Mouse (Mus musculus) heart, embryonic 14.5 days (tissue): Measurements from ENCODE around the gene Gpr155. TPM values are rescaled to one million over a fixed set of nuclear protein-coding genes. Genes with fewer than 3 reads are reported as not detected.

ENCODE experiments used
- ATAC-seq: fragments of 200-750 bp; cut with Nextera tagmentation; 2 replicates; pipeline ENCODE4 v1.8.0; 2017; ENCODE audit warnings: low read depth, moderate TSS enrichment; ENCODE audit not compliant: insufficient number of reproducible peaks, insufficient read depth, low FRiP score
- H3K27ac ChIP-seq, 2 experiments: fragments of 200-500 bp in 1 of 2; fragments of 300-500 bp in 1 of 2; sonication (generic) in 1 of 2; replicated peaks in 1 of 2; 2 replicates each; pipeline ENCODE4 v1.5.1; 2012 to 2014; ENCODE audit warnings: low read depth in 2 of 2, low read length in 2 of 2, control low read depth in 1 of 2, mild to moderate bottlenecking in 1 of 2, mixed read lengths in 1 of 2; ENCODE audit not compliant: control insufficient read depth in 1 of 2, insufficient read depth in 1 of 2
- H3K27me3 ChIP-seq: fragments of 300-500 bp; sonication (generic); 2 replicates; pipeline ENCODE4 v1.6.1; 2014; ENCODE audit warnings: mild to moderate bottlenecking, low read length, control low read depth; ENCODE audit not compliant: control insufficient read depth, insufficient read depth
- H3K36me3 ChIP-seq: fragments of 300-500 bp; sonication (generic); 2 replicates; pipeline ENCODE4 v1.6.1; 2014; ENCODE audit warnings: mild to moderate bottlenecking, control low read depth, low read length, mixed read lengths; ENCODE audit not compliant: control insufficient read depth, insufficient read depth
- H3K4me1 ChIP-seq, 2 experiments: fragments of 200-500 bp in 1 of 2; fragments of 300-500 bp in 1 of 2; sonication (generic) in 1 of 2; 2 replicates each; pipeline ENCODE4 v1.6.1; 2012 to 2014; ENCODE audit warnings: low read length in 2 of 2, control low read depth in 1 of 2, mixed read lengths in 1 of 2; ENCODE audit not compliant: control insufficient read depth in 2 of 2, insufficient read depth in 2 of 2
- H3K4me2 ChIP-seq: fragments of 300-500 bp; sonication (generic); 2 replicates; pipeline ENCODE4 v1.6.1; 2014; ENCODE audit warnings: mild to moderate bottlenecking, low read length
- H3K4me3 ChIP-seq, 2 experiments: fragments of 200-500 bp in 1 of 2; fragments of 300-500 bp in 1 of 2; sonication (generic) in 1 of 2; 2 replicates each; pipeline ENCODE4 v1.5.1; 2012 to 2014; ENCODE audit warnings: low read length in 2 of 2, mild to moderate bottlenecking in 2 of 2, control low read depth in 1 of 2, low read depth in 1 of 2, moderate library complexity in 1 of 2; ENCODE audit not compliant: control insufficient read depth in 1 of 2, insufficient read depth in 1 of 2
- H3K9ac ChIP-seq: fragments of 300-500 bp; sonication (generic); 2 replicates; pipeline ENCODE4 v1.6.1; 2014; ENCODE audit warnings: mild to moderate bottlenecking, low read length
- H3K9me3 ChIP-seq: fragments of 300-500 bp; sonication (generic); 2 replicates; pipeline ENCODE4 v1.6.1; 2016; ENCODE audit warnings: low read length, control low read depth; ENCODE audit not compliant: control insufficient read depth
- WGBS: fragments of 180-500 bp; shearing (Covaris S2); extraction: QIAGEN DNeasy Blood & Tissue Kit; methylation state at CpG from one replicate; pipeline ENCODE4 v1.1.7; 2014; 5-methylcytosine and 5-hydroxymethylcytosine counted together
- polyA plus RNA-seq: library from polyadenylated mRNA; unstranded; fragments of >200 nt; fragmentation: Nextera tagmentation; extraction: Ambion mirVana; gene quantifications from 2 replicates; pipeline ENCODE4 v1.2.1, GENCODE M21; 2014

Gene Gpr155
- polyA plus RNA-seq, 1 experiment from 2014 or later = 6.9 TPM

DNA sequence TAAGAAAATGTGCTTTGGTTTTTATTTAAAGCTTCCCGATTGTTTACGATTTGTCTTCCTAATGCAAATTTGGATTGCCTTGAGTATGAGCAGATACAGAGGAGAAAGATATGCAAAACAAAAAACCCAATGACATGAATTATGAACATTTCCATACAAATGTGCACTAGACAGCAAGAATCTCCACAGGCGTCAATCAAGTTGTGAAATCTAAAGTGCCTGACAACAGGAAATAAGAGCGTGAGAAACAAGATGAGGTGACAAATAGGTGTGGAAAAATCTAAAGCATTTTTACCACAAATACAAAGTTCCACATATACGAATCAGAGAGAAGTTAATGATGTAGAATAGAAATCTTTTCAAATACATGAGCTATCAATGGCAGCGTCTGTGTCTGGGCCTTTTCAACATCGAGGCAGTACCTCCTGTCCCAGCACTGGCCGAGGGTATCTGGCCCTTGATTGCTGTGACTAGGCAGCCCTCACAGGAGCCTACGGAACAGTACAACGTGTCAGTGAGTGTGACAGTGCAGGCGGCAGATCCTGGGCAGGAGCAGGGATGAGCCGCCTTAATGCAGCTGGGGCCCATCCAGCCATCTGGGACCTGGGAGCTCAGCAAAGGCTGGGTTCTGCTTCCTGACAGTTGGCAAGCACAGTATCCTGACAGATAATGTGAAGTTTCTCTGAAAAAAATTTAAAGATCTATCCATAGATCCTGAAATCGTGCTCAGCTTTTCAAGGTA is 39.9 kb downstream of the Gpr155 start:
- Histone ChIP-seq H3K4me2 (no peak overlapping the region), H3K36me3 (no peaks in the 10 kb centered on the region), H3K27ac (no peak overlapping the region), H3K9me3 (no peaks in the 10 kb centered on the region), H3K4me1 (peaks cover 0 to 3% of the 10 kb centered on the region in 2 experiments; a peak in 2 of 4 replicates), H3K4me3 (no peak overlapping the region), H3K27me3 (no peaks in the 10 kb centered on the region), H3K9ac (no peak overlapping the region)
- ATAC-seq = no peak
- WGBS = 57% methylated on average over 13 of the region's 13 CpGs

DNA sequence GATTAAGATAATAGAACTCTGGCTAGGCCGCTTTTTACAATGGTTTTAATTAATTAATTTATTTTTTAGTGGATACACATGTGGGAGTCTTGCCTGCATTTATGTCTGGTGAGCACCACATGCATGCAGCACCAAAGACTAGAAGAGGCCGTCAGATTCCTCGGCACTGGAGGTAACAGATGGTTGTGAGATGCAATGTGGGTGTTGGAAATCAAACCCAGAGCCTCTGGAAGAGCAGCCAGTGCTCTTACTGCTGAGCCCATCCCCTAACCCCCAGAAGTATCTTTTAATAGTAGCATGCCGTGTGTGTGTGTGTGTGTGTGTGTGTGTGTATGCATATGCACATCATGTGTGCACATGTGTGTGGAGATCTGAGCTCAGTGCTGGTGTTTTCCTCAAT is 41.2 kb downstream of the Gpr155 start:
- Histone ChIP-seq H3K27me3 (no peaks in the 10 kb centered on the region), H3K4me2 (no peak overlapping the region), H3K27ac (no peak overlapping the region), H3K36me3 (no peaks in the 10 kb centered on the region), H3K9me3 (no peaks in the 10 kb centered on the region), H3K9ac (no peak overlapping the region), H3K4me1 (no peaks in the 10 kb centered on the region), H3K4me3 (no peak overlapping the region)
- WGBS = 89% methylated on average over 4 of the region's 4 CpGs
- no peak for ATAC-seq

DNA sequence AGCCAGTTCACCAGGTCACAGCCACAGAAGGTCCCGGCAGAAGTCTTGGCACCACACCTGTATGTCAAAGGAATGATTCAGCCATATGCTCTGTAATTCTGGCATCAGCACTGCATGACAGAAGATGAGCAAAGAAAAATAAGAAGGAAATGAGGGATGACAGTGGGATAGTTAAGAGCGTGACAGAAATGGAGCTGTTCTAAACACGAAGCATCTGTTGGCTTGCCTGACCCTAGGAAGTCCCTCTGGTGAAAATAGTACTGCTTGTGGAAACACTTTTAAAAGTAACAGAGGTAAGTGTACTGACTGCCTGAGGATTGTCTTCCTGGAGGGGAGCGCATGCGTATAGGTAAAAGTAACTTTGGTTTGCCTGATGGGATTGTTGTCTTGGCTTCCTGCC is 42.7 kb downstream of the Gpr155 start:
- ATAC-seq = no peak
- H3K4me2 ChIP-seq = no peak overlapping the region
- H3K4me1 ChIP-seq = no peaks in the 10 kb centered on the region
- H3K27me3 ChIP-seq = no peaks in the 10 kb centered on the region
- H3K36me3 ChIP-seq = no peaks in the 10 kb centered on the region
- 86% methylated on average over 5 of the region's 5 CpGs for WGBS
- no peak overlapping the region for H3K27ac ChIP-seq
- H3K9me3 ChIP-seq = no peaks in the 10 kb centered on the region
- H3K4me3 ChIP-seq = no peak overlapping the region
- H3K9ac ChIP-seq = no peak overlapping the region

DNA sequence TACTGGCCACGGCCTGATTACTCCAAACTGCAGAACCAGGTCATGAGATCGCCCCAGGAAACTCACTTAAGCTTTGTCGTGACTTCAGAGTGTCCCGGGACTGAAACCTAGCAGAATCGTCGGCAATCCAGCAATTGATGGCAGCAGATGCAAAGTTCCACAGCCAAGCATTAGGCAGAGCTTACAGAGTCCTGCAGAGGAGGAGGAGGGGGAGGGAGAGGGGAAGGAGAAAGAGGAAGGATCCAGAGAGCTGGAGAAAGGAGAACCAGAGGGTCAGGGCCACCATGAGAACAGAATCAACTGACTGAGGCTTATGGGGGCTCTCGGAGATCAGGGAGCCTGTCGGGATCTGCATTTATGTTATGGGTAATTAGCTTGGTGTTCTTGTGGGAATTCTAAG is 48.0 kb downstream of the Gpr155 start:
- no peak overlapping the region for H3K27ac ChIP-seq
- no peaks in the 10 kb centered on the region for H3K27me3 ChIP-seq
- H3K9ac ChIP-seq = no peak overlapping the region
- H3K36me3 ChIP-seq = no peaks in the 10 kb centered on the region
- 70% methylated on average over 8 of the region's 8 CpGs for WGBS
- no peaks in the 10 kb centered on the region for H3K9me3 ChIP-seq
- no peak overlapping the region for H3K4me2 ChIP-seq
- no peaks in the 10 kb centered on the region for H3K4me1 ChIP-seq
- ATAC-seq = no peak
- H3K4me3 ChIP-seq = no peak overlapping the region

DNA sequence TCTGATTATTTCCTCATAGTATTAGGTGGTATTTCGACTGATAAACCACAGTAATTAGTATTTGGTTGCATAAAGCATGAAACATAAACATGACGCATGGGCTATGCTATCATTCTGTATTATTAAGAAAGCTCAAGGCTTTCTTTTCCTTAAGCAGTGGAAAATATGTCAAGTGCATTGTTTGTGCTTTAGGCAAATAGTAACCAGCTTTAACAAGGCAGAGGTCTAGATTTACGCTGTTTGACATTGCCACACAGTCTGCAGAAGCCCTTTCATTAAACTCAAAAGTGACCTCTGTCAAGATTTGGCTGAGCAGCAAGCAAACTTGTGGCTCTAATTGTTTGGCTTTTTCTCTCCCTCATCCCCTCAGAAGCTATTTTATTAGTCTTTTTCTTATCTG is 50.4 kb downstream of the Gpr155 start:
- peaks cover 3% of the 10 kb centered on the region; the same call in 1 of the 2 replicates for H3K36me3 ChIP-seq
- no peak overlapping the region for H3K9ac ChIP-seq
- H3K4me2 ChIP-seq = no peak overlapping the region
- no peaks in the 10 kb centered on the region for H3K4me1 ChIP-seq
- no peak overlapping the region for H3K4me3 ChIP-seq
- H3K9me3 ChIP-seq = no peaks in the 10 kb centered on the region
- WGBS = 86% methylated on average over 3 of the region's 3 CpGs
- no peaks in the 10 kb centered on the region for H3K27me3 ChIP-seq
- H3K27ac ChIP-seq = no peak overlapping the region
- no peak for ATAC-seq

DNA sequence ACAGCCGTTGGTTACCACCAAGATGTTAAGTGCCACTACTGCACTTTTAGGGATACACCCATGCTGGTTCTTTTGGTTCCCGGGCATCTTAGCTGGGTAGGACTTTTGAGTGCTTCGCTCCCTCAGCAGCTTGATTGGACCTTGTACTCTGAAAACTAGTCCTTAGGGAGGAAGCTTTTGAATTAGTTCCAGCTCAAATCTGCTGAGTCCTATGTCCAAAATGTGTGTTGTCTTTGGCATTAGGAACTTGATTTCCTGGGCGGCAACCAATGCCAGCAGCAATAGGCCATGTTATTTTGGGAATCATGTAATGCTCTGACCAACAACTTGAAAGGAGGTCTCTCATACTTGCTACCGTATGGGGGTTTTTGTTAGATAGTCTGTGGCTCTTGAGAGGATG is 60.5 kb downstream of the Gpr155 start:
- Histone ChIP-seq H3K36me3 (peaks cover 7% of the 10 kb centered on the region; the same call in 1 of the 2 replicates), H3K27me3 (no peaks in the 10 kb centered on the region), H3K9me3 (no peaks in the 10 kb centered on the region), H3K4me2 (no peak overlapping the region), H3K4me3 (no peak overlapping the region), H3K27ac (no peak overlapping the region), H3K9ac (no peak overlapping the region), H3K4me1 (no peaks in the 10 kb centered on the region)
- ATAC-seq = no peak
- 92% methylated on average over 5 of the region's 5 CpGs for WGBS

DNA sequence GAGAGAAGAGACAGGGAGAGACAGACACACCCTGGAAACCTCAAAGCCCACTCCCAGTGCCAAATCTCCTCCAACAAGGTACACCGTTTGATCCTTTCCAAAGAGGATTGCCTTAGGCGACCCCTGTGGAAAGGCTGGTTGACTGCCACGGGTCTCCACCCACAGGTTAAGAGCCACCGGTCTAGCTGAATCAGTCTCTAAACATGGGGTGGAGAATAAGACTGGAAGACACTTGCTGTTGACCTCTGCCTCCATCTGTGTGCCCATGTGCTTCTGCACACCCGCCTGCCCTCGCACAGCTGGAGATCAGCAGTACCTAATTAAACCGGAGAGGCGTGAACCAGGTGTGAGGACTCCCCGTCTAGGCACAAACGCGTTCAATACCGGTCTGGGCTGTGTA is 63.4 kb downstream of the Gpr155 start:
- Histone ChIP-seq H3K27ac (no peak overlapping the region), H3K4me1 (no peaks in the 10 kb centered on the region), H3K9ac (no peak overlapping the region), H3K36me3 (peaks cover 16% of the 10 kb centered on the region), H3K9me3 (no peaks in the 10 kb centered on the region), H3K4me3 (no peak overlapping the region), H3K4me2 (no peak overlapping the region), H3K27me3 (no peaks in the 10 kb centered on the region)
- ATAC-seq = no peak
- 55% methylated on average over 12 of the region's 12 CpGs for WGBS

DNA sequence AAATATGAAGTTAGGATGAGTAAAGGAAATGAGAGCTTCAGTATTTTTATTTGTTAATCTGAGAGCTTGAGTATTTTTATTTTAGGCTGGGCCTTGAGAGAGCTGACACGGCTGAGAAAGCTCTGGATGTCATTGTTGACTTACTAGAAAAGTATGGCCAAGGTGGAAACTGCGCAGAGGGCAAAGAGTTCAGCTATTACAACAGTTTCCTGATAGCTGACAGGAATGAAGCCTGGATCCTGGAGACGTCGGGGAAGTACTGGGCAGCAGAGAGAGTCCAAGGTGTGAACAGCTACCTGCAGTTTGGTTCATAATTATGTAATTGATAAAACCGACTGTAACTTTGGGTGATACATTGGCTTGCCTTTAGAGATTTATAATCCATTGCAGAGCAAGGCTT is 67.2 kb downstream of the Gpr155 start:
- no peaks in the 10 kb centered on the region for H3K9me3 ChIP-seq
- no peak for ATAC-seq
- H3K4me1 ChIP-seq = no peaks in the 10 kb centered on the region
- H3K36me3 ChIP-seq = peaks cover 22% of the 10 kb centered on the region
- no peaks in the 10 kb centered on the region for H3K27me3 ChIP-seq
- no peak overlapping the region for H3K4me3 ChIP-seq
- no peak overlapping the region for H3K9ac ChIP-seq
- no peak overlapping the region for H3K27ac ChIP-seq
- WGBS = 76% methylated on average over 5 of the region's 5 CpGs
- H3K4me2 ChIP-seq = no peak overlapping the region
